Mouse (Mus musculus) natural killer cell, adult 2 months (primary cell): ENCODE measurements around the gene Mup8.
"Not testable (repeated sequence)": the region's sequence is repeated elsewhere in the genome, so short reads cannot be mapped to it uniquely, and the experiment has no call there.

Experiments
- DNase-seq, 2 experiments: peaks; one replicate each; pipeline ENCODE4 v3.0.0; 2022; ENCODE audit warnings: low spot score in 2 of 2

Gene Mup8

DNA sequence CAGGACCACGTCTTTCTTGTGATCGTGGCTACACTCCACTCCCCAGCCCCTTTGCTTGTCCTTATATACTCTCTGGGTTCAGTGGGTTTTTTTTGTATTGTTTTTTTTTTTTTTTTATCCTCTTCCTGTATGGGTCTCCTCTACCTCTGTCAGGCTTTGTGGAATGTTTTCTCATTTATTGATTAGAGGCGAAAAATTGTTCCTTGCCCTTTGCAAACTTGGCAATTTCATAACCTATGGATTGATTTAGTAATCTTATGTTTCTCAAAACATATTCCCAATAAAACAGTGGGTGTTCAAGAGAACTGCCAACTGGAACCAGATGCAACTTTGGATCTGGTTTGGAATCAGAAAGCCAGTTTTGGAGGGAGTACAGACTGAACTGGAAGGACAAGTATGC is at the start of gene Mup8:
Gene Mup8 (minus strand): TSS at position 101 of the 400 bp plus-strand sequence.
- not testable (repeated sequence) for DNase-seq

DNA sequence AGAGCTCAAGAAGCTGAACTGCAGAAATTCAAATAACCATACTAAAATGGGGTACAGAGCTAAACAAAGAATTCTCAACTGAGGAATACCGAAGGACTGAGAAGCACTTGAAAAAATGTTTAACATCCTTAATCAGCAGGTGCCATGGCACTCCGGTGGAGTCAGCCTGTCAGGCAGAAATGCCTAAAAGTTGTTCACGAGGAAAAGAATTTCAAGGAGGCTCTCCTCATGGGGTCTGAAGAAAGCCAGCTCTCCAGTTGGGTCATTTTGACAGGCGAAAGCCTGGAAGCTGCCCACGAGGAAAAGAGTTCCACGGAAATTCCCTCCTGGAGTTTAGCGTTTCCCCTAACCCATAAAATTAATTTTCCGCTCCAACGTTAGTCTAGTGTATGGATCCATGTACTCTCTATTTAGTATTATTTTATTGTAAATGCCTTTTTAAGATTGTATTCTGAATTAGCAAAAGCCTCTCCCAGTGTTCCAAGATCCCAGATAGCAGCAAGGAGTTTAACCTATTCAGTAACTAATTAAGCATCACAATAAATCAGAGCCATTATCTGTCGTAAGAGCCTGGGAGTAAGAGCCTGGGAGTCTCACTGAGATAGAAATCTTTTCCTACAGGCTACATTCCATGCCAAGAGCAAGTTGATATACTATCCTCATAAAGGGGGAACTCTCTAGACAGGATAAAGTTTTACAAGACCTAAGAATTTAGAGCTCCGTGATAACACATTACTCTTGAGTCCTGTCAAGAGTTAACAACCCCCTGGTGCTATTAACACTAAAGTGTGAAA is 43.8 kb upstream of the Mup8 start:
- DNase-seq, result not testable (repeated sequence)

DNA sequence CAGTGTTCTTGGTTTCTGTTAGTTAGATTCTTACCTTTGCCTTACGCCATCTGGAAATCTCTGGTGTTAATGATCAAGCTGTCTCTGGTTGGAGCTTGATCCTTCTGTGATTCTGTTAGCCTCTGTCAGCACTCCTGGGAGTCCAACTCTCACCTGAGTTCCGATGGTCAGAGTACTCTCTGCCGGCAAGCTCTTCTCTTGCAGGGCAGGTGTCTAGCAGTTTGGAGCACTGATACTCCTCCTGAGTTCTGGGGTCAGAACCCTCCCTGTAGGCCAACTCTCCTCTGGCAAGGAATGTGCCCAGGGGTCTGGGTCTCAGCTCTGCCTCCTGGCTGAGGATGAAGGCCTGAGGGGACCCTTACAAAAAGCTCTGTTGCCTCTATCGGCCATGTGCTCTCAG is 40.3 kb upstream of the Mup8 start:
- not testable (repeated sequence) for DNase-seq
